Mouse (Mus musculus): ENCODE results near the gene Gria3. TPM values are rescaled to one million over a fixed set of nuclear protein-coding genes. Genes with fewer than 3 reads are reported as not detected.

The Gria3 gene
- polyA plus RNA-seq (2015; fragmentation: Nextera tagmentation; extraction: Ambion mirVana): 2.6 and 3.4 TPM in 2 replicates

GRCm38 (mm10) chrX:41400058-41400904, at the start of gene Gria3:
Gria3 (plus strand) TSS chrX:41400854.

